ENCODE assay signal across 8 mouse cellular contexts in genomic region chr15:99370259-99370691, GRCm38 (mm10). TPM values are rescaled to one million over a fixed set of nuclear protein-coding genes. Genes with fewer than 3 reads are reported as not detected.
A peak's percentile ranks its signal among the peaks of the same experiment; 100 is the strongest.
DNase-seq lines count a peak whose midpoint lies in the region; ATAC-seq and TF ChIP-seq lines count a peak whose summit lies in the region.

Gene Fmnl3, minus strand, starts transcription at chr15:99370482.

- peak; percentile 95 for DNase-seq in cerebellum, adult 11 months
- peak; percentile 95 for DNase-seq in forebrain, embryonic 14.5 days (ENCODE audit: low spot score)
- peak; percentile 98 to 99 for DNase-seq in heart, postnatal 10 days
- peak; percentile 99 to 100 for DNase-seq in kidney, postnatal 4 days
- DNase-seq in stomach, postnatal 0 days (ENCODE audit: low spot score) = peak; percentile 97

- peaks cover 33% of the 10 kb centered on the region for H3K27me3 ChIP-seq in E14TG2a.4 (ENCODE audit: insufficient read depth, low read length)
- H3K27me3 ChIP-seq in forebrain, embryonic 14.5 days (replicated peaks; ENCODE audit: control insufficient read depth, insufficient read depth, low read length) = no peaks in the 10 kb centered on the region
- H3K27me3 ChIP-seq in liver, embryonic 16.5 days (ENCODE audit: control insufficient read depth, insufficient read depth, low read depth, low read length) = peaks cover 20% of the 10 kb centered on the region
- H3K27me3 ChIP-seq in neural tube, embryonic 12.5 days (replicated peaks) = 0 out of 2 replicates have a peak, but pooled peaks cover 4% of the 10 kb centered on the region
- no peaks in the 10 kb centered on the region; the same call in 1 of the 2 replicates for H3K27me3 ChIP-seq in stomach, postnatal 0 days (ENCODE audit: control insufficient read depth, insufficient read depth, low read length)

- no peak for TF ChIP-seq CTCF in E14TG2a.4 (conservative IDR thresholded peaks at IDR 0.05; ENCODE audit: low read length)
- peak; percentile 97 for TF ChIP-seq CTCF in stomach, postnatal 0 days (IDR thresholded peaks at IDR 0.05; ENCODE audit: low read depth)

- H3K9me3 ChIP-seq in E14TG2a.4 (ENCODE audit: low read length) = no peaks in the 10 kb centered on the region
- H3K9me3 ChIP-seq in forebrain, embryonic 14.5 days (replicated peaks; ENCODE audit: control insufficient read depth, low read length) = no peaks in the 10 kb centered on the region
- no peaks in the 10 kb centered on the region for H3K9me3 ChIP-seq in liver, embryonic 16.5 days (replicated peaks; ENCODE audit: control insufficient read depth, low read length)
- no peaks in the 10 kb centered on the region for H3K9me3 ChIP-seq in neural tube, embryonic 12.5 days
- no peaks in the 10 kb centered on the region for H3K9me3 ChIP-seq in stomach, postnatal 0 days (ENCODE audit: control insufficient read depth, low read length)

- peak within 1 kb of the TSS; percentile 76 for H3K27ac ChIP-seq in forebrain, embryonic 14.5 days (ENCODE audit: low read depth, low read length)
- peak within 1 kb of the TSS; percentile 15 for H3K27ac ChIP-seq in liver, embryonic 16.5 days (ENCODE audit: low read length)
- peak within 1 kb of the TSS; percentile 69; the same call in 1 of the 2 replicates for H3K27ac ChIP-seq in neural tube, embryonic 12.5 days
- H3K27ac ChIP-seq in stomach, postnatal 0 days (replicated peaks) = peak within 1 kb of the TSS; percentile 88

- under 1% methylated on average over 35 of the region's 48 CpGs for WGBS in forebrain, embryonic 14.5 days
- under 1% methylated on average over 39 of the region's 48 CpGs for WGBS in liver, embryonic 16.5 days (ENCODE audit: insufficient replicate concordance)
- WGBS in neural tube, embryonic 12.5 days = under 1% methylated on average over 37 of the region's 48 CpGs
- WGBS in stomach, postnatal 0 days = under 1% methylated on average over 41 of the region's 48 CpGs

- peak within 1 kb of the TSS; percentile 79 for H3K4me2 ChIP-seq in forebrain, embryonic 14.5 days (ENCODE audit: low read length)
- peak within 1 kb of the TSS; percentile 63 for H3K4me2 ChIP-seq in liver, embryonic 16.5 days (ENCODE audit: low read depth, low read length)
- H3K4me2 ChIP-seq in neural tube, embryonic 12.5 days (replicated peaks) = peak within 1 kb of the TSS; percentile 71
- H3K4me2 ChIP-seq in stomach, postnatal 0 days (replicated peaks; ENCODE audit: low read depth) = peak within 1 kb of the TSS; percentile 89

- intact Hi-C loops in heart, postnatal 10 days (cut with DNase I) = loop anchor here (1.0 to 2.0 kb wide), 2 partner anchors 37 to 53 kb away; no protein-coding TSS in a partner anchor

- H3K36me3 ChIP-seq in E14TG2a.4 (ENCODE audit: insufficient read depth, low read length) = no peaks in the 10 kb centered on the region
- H3K36me3 ChIP-seq in forebrain, embryonic 14.5 days (ENCODE audit: control insufficient read depth, insufficient read depth, low read length) = no peaks in the 10 kb centered on the region
- no peaks in the 10 kb centered on the region for H3K36me3 ChIP-seq in liver, embryonic 16.5 days (ENCODE audit: control insufficient read depth, insufficient read depth)
- H3K36me3 ChIP-seq in neural tube, embryonic 12.5 days = no peaks in the 10 kb centered on the region
- H3K36me3 ChIP-seq in stomach, postnatal 0 days (ENCODE audit: control insufficient read depth, insufficient read depth, low read length) = no peaks in the 10 kb centered on the region

- H3K4me1 ChIP-seq in E14TG2a.4 (replicated peaks; ENCODE audit: low read depth, low read length) = peaks cover 23% of the 10 kb centered on the region
- peaks cover 7% of the 10 kb centered on the region; the same call in 1 of the 2 replicates for H3K4me1 ChIP-seq in forebrain, embryonic 14.5 days (ENCODE audit: control insufficient read depth, insufficient read depth, low read length)
- peaks cover 10% of the 10 kb centered on the region for H3K4me1 ChIP-seq in liver, embryonic 16.5 days (ENCODE audit: control insufficient read depth, low read depth, low read length)
- H3K4me1 ChIP-seq in neural tube, embryonic 12.5 days = peaks cover 9% of the 10 kb centered on the region
- H3K4me1 ChIP-seq in stomach, postnatal 0 days (replicated peaks; ENCODE audit: control insufficient read depth, insufficient read depth) = 0 out of 2 replicates have a peak, but pooled peaks cover 3% of the 10 kb centered on the region

- peak within 1 kb of the TSS; percentile 86 for H3K4me3 ChIP-seq in E14TG2a.4 (replicated peaks; ENCODE audit: low read length)
- peak within 1 kb of the TSS; percentile 77 for H3K4me3 ChIP-seq in forebrain, embryonic 14.5 days (ENCODE audit: low read depth, low read length)
- H3K4me3 ChIP-seq in liver, embryonic 16.5 days (ENCODE audit: low read depth, low read length) = peak within 1 kb of the TSS; percentile 61
- H3K4me3 ChIP-seq in neural tube, embryonic 12.5 days = peak within 1 kb of the TSS; percentile 79
- peak within 1 kb of the TSS; percentile 73 for H3K4me3 ChIP-seq in stomach, postnatal 0 days (ENCODE audit: low read depth, low read length)

- H3K9ac ChIP-seq in forebrain, embryonic 14.5 days (ENCODE audit: low read length) = peak within 1 kb of the TSS; percentile 84
- peak within 1 kb of the TSS; percentile 62 for H3K9ac ChIP-seq in liver, embryonic 16.5 days (ENCODE audit: low read depth, low read length)
- peak within 1 kb of the TSS; percentile 88 for H3K9ac ChIP-seq in neural tube, embryonic 12.5 days
- H3K9ac ChIP-seq in stomach, postnatal 0 days (ENCODE audit: low read length) = peak within 1 kb of the TSS; percentile 80

- ATAC-seq in forebrain, embryonic 14.5 days = peak; percentile 97
- peak; percentile 88 for ATAC-seq in liver, embryonic 16.5 days (ENCODE audit: low read depth)
- ATAC-seq in neural tube, embryonic 12.5 days (ENCODE audit: low FRiP score, low read depth) = peak; percentile 96
- ATAC-seq in stomach, postnatal 0 days (ENCODE audit: low FRiP score, low TSS enrichment) = peak; percentile 96

- no peak for TF ChIP-seq EP300 in stomach, postnatal 0 days (optimal IDR thresholded peaks at IDR 0.05)

RNA-seq across cellular contexts. Expression of gene Fmnl3, which starts in this region (rescaled TPM):
- polyA plus RNA-seq in forebrain, embryonic 14.5 days (2014; fragmentation: Nextera tagmentation; extraction: Ambion mirVana) = 3.9 and 5.6 TPM in 2 replicates
- 10 to 100 TPM; 40.3 to 43.0 TPM for total RNA-seq in heart, postnatal 10 days (2021)
- polyA plus RNA-seq in liver, embryonic 16.5 days (2015; fragmentation: Nextera tagmentation; extraction: Ambion mirVana) = 2.9 and 3.0 TPM in 2 replicates
- 15.1 and 16.1 TPM in 2 replicates for polyA plus RNA-seq in neural tube, embryonic 12.5 days (2016; fragmentation: Nextera tagmentation; extraction: Ambion mirVana)
- 8.0 and 8.6 TPM in 2 replicates for polyA plus RNA-seq in stomach, postnatal 0 days (2015; fragmentation: Nextera tagmentation; extraction: Ambion mirVana)

Comparison
In these comparisons a context has a peak if more than half of its experiments do, and no peak if none do; other contexts are left out.
1. Peak in every context shown above with its lines: DNase-seq, ATAC-seq, H3K4me3 ChIP-seq and H3K27ac ChIP-seq.
2. H3K27ac ChIP-seq: peak in every context shown above with its lines; median percentile 88 in stomach, postnatal 0 days; 76 in forebrain, embryonic 14.5 days; 69 in neural tube, embryonic 12.5 days; 15 in liver, embryonic 16.5 days.